Mouse (Mus musculus): ENCODE data around the gene Cdc14b. TPM values are rescaled to one million over a fixed set of nuclear protein-coding genes. Genes with fewer than 3 reads are reported as not detected.

Cdc14b gene
- total RNA-seq, 1 experiment from 2014 or later, result 10.0 TPM

DNA sequence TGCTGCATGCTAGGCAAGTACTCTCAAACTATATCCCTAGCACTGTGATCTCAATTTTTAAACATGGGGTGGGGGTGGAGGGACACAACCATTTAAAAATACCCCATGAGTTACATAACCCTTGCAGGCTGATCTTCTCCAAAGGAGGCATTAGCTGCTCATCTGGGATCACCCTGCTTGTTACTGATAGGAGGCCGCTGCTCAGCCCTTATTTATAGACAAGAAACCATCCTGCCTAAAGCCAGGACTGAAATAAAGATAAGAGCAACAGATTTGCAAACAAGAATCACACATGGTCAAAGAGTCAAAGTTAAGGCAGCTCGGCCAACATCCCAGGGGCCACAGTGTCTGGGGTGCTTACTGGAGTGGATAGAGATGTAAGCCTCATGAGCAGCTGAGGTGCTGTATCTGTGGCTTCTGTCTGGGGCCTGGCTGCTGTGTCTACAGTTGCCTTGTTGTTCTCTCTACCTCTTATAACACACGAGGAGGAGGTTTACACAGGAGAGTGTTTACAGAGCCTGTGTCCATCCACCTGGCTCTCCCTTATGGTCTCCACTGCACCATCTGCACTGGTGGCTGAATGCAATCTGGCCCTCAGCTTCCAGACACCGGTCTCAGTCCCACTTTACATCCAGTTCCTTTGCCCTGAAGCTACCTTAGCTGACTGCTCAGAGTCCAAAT, 38.0 kb downstream of the Cdc14b start:
- no peak for DNase-seq

DNA sequence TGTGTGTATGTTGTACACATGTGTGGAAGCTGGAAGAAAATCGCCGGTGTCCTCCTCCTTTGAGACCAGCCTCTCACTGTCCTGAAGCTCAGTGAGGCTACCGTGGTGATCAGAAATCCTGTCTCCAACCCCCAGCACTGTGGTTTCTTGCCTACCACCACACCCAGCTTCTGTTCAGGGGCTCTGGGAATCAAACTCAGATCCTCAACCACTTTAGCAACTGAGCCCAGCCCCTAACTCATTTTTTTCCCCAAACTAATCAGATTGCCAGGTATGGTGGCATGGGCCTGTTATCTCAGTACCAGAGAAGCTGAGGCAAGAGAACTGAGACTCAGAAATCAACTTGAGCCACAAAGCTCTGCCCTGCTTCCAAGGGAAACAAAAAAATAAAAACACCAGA, 39.3 kb downstream of the Cdc14b start:
- DNase-seq, result no peak

DNA sequence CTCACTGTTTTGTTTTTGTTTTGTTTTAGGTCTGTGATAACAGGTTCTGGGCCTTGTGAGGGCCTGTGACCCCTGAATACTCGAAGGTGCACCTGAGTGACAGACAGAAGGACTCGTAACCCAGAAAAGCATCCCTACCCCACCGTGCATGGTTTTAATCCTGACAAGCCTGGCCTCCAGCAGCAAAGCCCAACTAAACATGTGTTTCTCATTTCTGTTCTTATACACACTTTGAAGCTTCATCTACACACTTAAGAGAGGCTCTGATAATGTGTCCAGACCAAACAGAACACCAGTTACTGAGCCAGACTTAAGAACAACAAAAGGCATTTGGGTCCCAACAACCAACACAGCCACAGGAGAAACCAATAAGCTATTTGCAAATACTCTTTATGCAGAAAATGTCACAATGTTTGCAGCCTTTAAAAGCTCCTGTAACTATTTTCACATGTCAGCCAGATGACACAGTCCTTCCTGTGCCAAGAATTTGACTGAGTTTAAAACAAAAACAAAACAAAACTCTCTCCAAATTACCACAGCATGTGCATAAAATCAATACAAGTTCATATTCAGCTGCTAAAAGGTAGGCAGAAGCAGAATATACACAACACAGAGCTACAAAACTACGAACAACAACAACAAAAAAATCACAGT, 39.9 kb downstream of the Cdc14b start:
- DNase-seq, result no peak

DNA sequence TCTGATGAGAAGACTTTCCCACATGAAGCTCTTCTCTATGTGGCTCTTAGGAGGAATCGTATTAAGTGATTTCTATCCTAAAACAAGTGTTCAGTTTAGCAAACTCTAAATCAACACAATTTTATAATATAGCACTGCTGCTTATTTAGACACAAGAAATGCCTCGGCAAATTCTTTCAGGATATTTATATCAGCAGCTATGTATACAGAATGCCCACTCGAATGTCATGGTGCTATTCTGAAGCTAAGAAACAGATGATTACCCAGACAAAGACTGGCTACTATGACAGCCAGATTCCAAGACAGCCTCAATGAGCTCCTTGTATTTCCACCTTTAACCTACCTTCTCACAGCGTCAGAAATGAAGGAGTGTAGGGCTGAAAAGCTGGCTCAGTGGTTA, 42.0 kb downstream of the Cdc14b start:
- no peak for DNase-seq

DNA sequence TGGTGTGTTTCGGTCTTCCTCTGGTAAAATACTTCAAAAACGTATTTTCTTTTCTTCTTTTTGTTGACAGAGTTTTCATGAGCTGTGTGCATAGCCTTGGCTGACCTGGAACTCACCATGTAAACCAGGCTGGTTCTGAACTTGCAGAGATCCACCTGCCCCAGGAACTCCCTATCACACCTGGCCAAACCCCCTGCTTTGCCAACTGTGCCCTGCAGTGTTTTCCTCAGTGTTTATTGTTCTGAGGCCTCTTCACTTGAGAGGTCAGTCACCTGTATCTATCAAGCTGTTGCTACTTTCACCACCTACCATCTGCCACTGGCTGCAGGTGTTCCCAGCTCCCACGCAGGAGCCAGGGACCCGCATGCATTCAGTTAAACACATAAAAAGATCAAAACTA, 48.4 kb downstream of the Cdc14b start:
- DNase-seq, result no peak

DNA sequence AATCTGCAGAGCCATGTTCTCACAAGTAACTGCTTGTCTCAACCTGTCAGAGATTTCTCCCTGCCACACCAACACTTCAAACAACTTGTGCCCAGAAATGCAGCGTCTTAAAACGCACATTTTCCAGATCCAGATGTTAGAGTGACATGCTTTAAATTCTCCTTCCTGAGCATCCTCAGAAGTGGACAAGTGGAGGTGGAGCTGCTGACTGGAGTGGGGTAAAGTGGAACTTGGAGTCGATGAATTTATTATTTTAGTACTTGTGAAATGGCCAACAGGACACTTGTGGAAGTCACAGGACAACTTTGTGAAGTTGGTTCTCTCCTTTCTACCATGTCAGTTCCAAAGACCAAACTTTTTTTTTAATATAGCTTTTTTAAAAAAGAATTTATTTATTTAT, 49.4 kb downstream of the Cdc14b start:
- DNase-seq, result no peak

DNA sequence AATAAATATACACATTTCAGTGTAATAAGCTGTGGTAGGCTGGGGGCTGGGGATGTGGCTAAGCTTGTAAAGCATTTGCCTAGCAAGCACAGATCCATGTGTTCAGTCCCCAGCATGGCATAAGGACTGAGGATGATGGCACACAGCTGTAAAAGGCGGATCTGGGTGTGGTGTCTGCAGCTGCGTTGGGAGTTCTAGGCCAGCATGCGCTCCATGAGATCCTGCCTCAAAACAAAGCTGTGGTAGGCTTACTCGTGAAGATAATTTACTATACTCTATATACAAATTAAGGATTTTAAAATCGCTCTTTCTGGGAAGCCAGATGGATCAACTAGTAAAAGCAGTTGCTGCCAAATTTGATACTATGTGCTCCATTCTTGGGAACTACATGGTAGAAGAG, 60.2 kb downstream of the Cdc14b start:
- no peak for DNase-seq

DNA sequence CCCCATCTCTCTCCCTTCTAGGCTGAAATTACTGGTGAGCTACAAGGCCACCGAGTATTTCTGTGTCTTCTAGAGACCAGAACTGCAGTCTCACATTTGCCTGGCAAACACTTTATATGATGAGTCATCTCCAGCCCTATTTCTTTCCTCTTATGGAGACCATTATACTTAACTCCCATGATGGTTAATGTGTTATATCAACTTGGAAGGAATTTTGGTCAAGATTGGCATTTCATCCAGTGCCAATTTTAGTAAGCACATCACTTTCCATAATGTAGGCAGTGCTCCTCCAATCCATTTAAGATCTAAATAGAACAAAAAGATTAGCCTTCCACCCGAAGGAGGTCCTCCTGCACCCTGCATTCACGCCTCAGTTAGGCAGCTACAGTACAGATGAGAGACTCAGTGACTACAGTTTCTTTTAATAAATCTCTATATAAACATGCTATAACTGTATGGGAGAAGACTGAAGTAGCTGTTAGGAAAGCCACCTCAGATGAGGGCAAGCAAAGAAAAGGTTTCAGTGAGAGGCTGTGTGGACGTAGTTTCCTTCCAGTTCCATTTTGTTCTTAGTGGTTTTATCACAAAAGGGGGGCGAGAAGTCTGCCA, 63.0 kb downstream of the Cdc14b start:
- no peak for DNase-seq

DNA sequence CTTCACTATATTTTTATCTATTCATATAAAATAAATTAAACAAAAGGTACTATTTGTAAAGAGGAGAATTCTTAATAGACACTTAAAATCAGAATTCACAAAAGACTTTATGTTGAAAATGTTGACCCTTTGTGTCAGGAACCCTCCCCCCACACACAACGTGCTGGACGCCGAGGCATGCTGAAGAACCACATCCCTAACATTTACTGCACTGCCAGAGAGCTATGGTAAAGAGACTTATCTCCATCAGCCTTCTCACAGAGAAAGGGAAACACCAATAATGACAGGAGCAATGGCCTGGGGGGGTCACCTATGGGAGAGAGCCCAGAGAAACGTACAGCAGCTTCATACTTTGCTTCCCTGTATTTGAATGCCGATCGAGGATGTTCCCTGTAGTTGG, 66.9 kb downstream of the Cdc14b start:
- no peak for DNase-seq

DNA sequence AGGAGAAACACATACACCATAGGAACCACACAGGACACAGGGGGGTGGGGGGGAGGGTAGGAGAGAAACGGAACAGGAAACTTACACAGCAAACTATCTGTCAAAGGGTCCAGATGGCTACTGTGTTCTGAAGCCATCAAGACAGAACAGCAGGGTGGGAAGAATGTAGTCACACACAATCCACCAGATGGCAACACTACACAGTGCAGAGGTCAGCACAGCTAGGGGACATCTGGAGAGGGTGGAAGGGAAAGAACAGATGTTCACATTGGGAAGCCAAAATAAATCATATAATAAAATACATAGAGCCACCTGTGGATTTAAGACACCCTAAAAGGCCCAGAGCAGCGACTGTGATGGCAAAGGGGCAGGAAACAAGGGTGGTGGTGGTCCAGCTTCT, 69.9 kb downstream of the Cdc14b start:
- no peak for DNase-seq

DNA sequence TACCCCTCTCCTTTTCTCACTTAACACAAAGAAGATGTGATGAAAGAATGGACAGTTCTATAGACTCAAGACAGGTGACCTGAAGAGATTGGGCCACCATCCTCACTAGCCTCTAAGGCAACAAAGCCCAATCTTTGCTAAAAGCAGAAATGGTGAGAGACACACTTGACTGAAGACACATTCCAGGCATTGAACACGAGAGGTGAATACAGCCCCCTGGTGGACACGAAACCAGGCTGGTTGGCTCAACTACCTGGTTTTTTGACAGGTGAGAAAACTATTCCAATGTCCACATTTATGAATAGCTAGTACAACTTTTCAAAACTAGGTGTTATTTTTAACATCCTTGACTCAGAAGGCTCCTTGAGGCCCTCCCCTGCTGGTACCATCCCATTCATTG, 70.4 kb downstream of the Cdc14b start:
- peak; percentile 16 for DNase-seq

DNA sequence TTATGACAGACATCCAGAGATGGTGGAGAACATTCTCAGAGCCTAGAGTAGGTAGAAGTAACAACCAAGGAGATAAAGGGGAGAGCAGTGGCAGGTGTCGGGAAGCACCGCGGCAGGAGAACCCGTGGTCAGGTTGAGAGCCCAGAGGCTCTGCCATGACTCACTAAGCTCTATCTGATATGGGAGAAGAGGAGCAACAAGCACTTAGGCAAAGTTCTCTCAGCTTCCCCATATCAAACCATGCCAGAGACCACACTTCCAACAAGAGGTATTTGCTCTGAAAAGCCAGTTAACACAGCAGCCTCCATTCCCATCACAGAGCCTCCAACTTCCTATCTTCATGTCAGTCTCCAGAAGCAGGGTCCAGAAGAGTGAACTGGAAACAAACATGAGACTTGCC, 74.2 kb downstream of the Cdc14b start:
- DNase-seq, result no peak

DNA sequence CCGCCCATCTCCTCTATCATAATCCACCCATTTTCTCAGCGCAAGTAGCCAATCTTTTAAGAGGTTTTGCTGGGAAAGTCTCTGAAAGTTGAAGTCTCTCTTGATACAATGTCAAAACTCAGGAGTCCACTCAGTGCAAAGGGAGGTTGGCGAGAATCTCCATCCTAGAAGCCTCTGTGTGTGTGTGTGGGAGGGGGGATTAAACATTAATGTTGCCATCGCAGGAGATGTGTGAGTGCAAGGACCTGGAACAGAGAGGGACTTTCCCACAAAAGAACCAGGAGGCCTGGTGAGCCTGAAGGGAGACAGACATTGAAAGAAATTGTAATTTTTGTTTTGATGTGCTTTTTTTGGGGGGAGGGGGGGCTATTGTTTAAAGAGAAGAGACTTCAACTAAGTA, 76.8 kb downstream of the Cdc14b start:
- DNase-seq, result no peak

DNA sequence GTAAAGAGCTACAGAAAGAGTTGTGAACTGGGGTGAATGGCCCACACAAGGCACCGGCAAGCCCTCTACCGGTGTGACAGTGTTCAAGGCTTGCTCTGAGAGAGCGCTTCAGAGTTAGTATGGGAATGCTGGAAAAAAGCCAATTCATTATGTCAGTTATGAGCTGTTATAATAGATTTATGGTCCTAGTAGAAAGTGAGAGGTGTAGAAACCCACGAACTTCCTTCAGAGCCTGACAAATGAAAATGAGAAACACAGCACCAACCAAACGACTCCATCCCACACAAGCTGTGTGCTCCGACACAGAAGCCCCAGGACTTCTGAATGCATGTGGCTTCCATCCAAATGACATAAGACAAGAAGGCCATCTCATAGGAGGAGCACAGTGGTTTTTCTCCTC, 77.2 kb downstream of the Cdc14b start:
- DNase-seq, result no peak

DNA sequence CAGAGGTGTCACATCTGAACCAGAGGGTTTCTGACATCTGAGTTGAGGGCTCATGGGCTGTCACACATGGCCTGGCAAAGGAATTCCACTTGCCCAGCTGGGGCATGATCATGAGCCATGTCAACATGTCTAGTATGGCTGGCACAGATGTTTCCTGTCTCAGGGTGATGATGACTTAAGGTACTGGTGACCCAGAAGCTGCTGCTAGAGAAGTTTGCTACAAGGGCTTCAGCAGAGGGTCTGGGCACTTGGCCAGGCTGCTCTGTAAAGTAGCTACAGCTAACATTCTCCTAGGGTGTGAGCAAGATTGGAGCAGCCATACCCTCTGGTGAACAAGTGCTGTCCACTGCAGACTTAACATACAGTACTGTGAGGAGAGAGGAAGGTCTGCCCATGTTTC, 88.0 kb downstream of the Cdc14b start:
- no peak for DNase-seq

DNA sequence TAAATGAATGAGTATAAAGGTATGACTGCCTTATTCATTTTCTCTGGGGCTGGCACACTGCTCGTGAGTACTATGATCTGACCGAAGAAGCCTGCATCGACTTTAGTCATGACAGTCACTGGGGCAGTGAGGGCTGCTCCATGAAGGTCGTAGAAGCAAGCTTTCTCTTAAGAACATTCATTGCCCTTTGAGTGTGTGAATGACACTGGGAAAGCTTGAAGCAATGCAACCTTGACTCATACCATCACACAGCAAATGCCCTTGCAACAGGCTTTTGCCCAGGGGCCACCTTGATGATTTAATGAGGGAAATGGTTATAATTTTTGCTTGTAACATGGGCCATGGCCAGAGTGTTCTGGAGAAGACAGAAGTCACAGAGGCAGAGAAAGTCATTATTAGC, 88.6 kb downstream of the Cdc14b start:
- DNase-seq, result peak; percentile 43

DNA sequence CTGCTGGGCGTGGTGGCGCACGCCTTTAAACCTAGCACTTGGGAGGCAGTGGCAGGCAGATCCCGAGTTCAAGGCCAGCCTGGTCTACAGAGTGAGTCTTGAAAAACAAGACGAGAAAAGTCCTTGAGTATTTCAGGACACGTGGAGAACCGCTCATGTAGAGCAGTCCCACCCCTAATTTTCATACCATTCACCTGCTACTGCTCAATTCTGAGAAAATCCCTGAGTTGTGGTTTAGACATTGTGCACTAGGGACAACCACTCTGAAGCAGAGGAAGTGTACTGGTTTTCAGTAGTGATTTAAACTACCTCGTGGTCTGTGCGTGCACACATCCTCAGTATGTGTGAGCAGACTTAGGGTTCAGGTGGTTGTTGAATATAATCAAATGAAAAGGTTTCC, 89.5 kb downstream of the Cdc14b start:
- DNase-seq, result no peak

DNA sequence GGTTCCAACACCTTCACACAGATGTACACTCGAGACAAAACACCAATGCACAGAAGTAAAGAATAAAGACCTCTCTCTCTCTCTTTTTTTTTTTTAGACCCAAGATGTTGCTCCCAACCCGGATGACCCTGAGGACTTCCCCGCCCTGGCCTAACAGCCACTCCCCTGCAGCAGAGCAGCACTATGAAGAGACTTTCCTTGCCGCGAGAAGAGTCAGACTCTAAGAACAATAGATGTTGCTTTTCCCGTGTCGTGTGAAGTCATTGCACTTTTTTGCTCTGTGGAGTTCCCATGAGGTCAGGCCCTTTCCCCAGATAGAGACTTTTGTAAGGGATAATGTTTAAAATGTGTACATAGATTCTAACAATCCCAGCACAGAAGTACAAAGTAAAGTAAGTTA, 89.9 kb downstream of the Cdc14b start:
- no peak for DNase-seq

DNA sequence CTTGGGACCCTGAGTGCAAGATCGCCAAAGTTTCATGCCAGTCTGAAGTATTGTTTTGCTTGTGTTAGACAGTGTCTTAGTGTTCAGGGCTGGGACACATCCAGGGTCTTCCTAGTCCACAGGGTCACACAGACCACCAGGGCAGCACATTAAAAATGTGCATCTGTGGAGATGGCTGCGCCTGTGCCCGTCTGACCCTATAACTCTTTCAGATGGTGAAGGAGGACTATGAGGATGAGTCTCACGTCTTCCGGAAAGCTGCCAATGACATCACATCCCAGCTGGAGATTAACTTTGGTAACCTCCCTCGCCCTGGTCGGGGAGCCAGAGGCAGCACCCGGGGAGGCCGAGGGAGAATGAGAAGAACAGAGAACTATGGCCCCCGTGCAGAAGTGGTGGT, 90.7 kb downstream of the Cdc14b start:
- no peak for DNase-seq

DNA sequence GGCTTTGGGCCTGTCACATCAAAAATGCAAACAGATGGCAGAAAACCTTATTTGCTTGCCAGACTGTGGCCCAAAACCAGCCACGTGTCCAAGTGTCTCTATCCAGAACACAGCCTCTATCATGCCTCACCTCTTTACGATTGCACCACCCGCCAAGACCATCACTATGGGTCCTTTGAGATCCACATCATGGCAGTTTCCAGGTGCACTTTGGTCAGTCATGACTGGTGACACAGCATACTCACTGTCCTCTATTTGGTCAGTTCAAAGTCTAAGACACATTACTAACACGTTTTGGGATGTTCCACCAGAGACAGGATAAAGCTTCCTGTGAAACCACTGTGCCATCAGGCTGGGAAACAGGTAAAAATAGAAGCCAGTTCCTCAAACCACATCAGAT, 91.5 kb downstream of the Cdc14b start:
- DNase-seq, result no peak

DNA sequence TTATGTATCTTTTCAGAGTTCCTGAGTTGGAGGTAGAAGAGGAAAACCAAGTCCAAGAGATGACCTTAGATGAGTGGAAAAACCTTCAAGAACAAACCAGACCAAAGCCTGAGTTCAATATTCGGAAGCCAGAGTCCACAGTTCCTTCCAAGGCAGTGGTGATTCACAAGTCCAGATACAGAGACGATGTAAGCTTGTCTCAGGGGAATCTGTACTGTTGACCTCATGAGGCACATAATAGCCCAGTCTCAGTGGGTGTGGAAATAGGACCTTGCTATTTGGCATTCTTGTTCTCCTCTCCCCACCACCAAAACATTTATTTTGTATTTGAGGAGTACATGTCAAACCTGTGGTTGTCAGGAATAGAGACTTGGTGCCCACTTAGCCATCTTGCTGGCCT, 93.0 kb downstream of the Cdc14b start:
- DNase-seq, result no peak

DNA sequence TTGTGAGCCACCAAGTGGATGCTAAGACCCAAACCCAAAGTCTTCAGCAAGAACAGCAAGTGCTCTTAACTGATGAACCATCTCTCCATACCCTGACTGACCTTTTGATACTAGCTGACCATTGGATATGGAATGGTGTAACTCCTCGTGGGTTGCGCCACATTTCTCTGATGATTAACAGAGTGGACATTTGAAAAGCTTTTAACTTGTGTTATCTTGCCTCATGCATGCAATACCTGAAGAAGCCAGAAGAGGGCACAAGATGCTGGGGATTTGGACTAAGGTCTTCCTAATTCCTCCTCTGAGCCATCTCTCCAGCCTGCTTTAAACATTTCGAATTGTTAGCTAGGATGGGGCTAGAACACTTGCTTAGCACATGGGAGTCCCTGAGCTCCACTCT, 94.2 kb downstream of the Cdc14b start:
- peak; percentile 88 for DNase-seq

DNA sequence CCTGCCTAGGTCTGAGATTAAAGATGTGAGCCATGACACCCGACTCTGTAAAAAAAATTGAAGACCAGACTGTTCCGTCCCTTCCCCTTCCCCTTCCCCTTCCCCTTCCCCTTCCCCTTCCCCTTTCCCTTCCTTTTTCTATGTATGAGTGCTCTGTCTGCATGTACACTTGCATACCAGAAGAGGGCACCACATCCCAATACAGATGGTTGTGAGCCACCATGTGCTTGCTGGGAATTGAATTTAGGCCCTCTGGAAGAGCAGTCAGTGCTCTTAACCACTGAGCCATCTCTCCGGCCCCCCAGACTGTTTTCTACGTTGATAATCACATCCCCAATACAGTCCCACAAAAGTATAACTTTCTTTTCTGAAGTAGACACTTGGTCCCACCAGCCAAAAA, 94.8 kb downstream of the Cdc14b start:
- DNase-seq, result no peak
